Mouse (Mus musculus) left cerebral cortex, postnatal 25 days (tissue): ENCODE measurements at regions not wholly inside any gene's neighbourhood (a gene's known extent, or its start where the extent isn't known, plus 50 kb on each side); places are given as distances from the start of the nearest gene placed in this dataset.

Experiments
- DNase-seq, 2 experiments: peaks; one replicate each; pipeline ENCODE4 v3.0.0; 2022; ENCODE audit warnings: low spot score in 2 of 2, mixed read lengths in 1 of 2
- intact Hi-C: fragments of 180-260 bp; cut with DNase I; formaldehyde crosslinking; loops from one replicate; pipeline ENCODE4 v1.15.1; 2025

DNA sequence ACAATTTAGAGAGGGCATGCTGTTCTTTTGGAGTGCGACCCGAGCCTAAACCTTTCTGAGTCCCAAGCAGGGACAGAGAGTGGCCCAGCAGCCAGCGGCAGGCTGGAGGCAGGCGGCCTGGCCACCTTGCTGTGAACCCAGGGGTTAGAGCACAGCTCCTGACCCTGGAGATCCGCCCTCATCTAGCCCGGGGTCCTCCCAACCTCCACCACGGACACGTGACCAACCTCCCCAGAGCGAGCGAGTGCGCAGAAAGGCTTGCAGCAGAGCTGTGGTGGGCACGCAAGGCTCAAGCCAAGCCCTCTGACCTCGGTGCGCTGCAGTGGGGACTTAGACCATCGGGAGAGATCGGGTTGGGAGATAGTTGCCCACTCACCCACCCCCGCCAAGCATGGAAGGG is 106.9 kb downstream of the Zfp788 start:
- intact Hi-C loops: loop anchor here (5.0 kb wide), 1 partner anchor 92 kb away; no protein-coding TSS in a partner anchor
- no peak for DNase-seq
